In the genomic region with DNA sequence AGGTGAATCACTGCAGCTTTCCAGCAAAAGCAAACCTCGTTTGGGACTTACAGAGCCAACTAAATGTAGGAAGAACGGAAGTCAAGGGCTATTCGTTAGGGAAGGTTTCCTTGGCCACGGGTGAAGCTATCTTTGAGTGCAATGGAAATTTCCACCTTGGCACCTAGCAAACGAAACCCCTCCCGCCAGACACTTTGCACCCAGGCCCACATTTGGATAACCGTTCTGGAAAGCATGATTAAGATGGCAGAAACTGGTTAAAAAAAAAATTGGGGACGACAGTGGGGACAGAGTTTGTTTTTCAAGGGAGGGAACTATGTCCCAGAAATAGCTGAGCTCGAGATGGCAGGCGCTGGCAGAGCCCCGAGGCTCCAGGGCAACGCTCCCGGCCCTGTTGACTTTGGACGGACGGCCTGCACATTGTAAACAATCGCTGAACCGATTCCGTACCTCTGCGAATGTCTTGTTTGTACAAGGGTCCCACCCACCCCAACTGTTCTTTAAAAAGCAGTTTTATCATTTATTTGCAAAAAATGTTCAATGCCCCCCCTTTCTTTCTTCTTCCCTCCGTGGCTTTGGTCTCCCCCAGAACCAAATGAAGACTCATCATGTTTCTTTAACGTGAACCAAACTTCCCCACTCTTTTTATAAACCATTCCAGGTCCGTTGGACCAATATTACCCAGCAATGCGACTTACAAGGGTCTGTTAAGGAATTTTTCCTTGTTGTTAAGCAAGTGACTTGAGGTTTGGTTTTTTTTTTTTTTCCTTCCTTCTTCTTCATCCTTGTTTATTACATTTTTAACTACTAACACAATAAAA, we compare ENCODE assay signal across 8 mouse cellular contexts. TPM values are rescaled to one million over a fixed set of nuclear protein-coding genes. Genes with fewer than 3 reads are reported as not detected.
A peak's percentile ranks its signal among the peaks of the same experiment; 100 is the strongest.
DNase-seq lines count a peak whose midpoint lies in the region; ATAC-seq and TF ChIP-seq lines count a peak whose summit lies in the region.

No protein-coding gene starts in this region.

- H3K4me2 ChIP-seq in CH12.LX (ENCODE audit: insufficient read depth, low read depth, poor library complexity, severe bottlenecking) = peak overlapping the region; percentile 73; the same call in 1 of the 2 replicates
- H3K4me2 ChIP-seq in forebrain, embryonic 16.5 days (ENCODE audit: low read length) = peak overlapping the region; percentile 55
- H3K4me2 ChIP-seq in hindbrain, embryonic 13.5 days = peak overlapping the region; percentile 51
- peak overlapping the region; percentile 46 for H3K4me2 ChIP-seq in limb, embryonic 14.5 days (replicated peaks; ENCODE audit: low read depth, low read length, severe bottlenecking)
- H3K4me2 ChIP-seq in midbrain, embryonic 14.5 days (ENCODE audit: low read length) = peak overlapping the region; percentile 49

- H3K27me3 ChIP-seq in CH12.LX (replicated peaks) = no peaks in the 10 kb centered on the region
- no peaks in the 10 kb centered on the region for H3K27me3 ChIP-seq in forebrain, embryonic 16.5 days (replicated peaks; ENCODE audit: control insufficient read depth, insufficient read depth, low read length)
- H3K27me3 ChIP-seq in hindbrain, embryonic 13.5 days = no peaks in the 10 kb centered on the region
- no peaks in the 10 kb centered on the region for H3K27me3 ChIP-seq in limb, embryonic 14.5 days (ENCODE audit: control insufficient read depth, insufficient read depth, low read length)
- no peaks in the 10 kb centered on the region for H3K27me3 ChIP-seq in midbrain, embryonic 14.5 days (ENCODE audit: control insufficient read depth, insufficient read depth, low read length)

- no peaks in the 10 kb centered on the region for H3K79me2 ChIP-seq in CH12.LX (replicated peaks; ENCODE audit: control insufficient read depth, extremely low read depth, insufficient read depth, poor library complexity, severe bottlenecking)

- in situ Hi-C loops in CH12.LX (cut with MboI; ENCODE audit: low pct_ligation_motif_present, low pct_unique_long_range_greater_than_20kb, low sequenced_read_pairs) = no loop called here

- no peak overlapping the region for H3K27ac ChIP-seq in CH12.LX (ENCODE audit: insufficient read depth, low read depth)
- no peak overlapping the region for H3K27ac ChIP-seq in forebrain, embryonic 16.5 days (ENCODE audit: low read length)
- peak overlapping the region; percentile 90 for H3K27ac ChIP-seq in hindbrain, embryonic 13.5 days
- peak overlapping the region; percentile 84 for H3K27ac ChIP-seq in limb, embryonic 14.5 days (replicated peaks; ENCODE audit: low read depth, low read length)
- H3K27ac ChIP-seq in midbrain, embryonic 14.5 days (replicated peaks; ENCODE audit: low read depth, low read length) = peak overlapping the region; percentile 82

- dilution Hi-C loops in CH12.LX (cut with MboI; ENCODE audit: extremely low pct_ligation_motif_present, extremely low pct_unique_long_range_greater_than_20kb, low sequenced_read_pairs) = no loop called here

- TF ChIP-seq RAD21 in CH12.LX (IDR thresholded peaks at IDR 0.05; ENCODE audit: low read depth, low read length) = no peak

- TF ChIP-seq CTCF in CH12.LX (conservative IDR thresholded peaks at IDR 0.05 in 1 of 2, IDR thresholded peaks at IDR 0.05 in 1 of 2; ENCODE audit: low read depth in 2 of 2, low read length in 2 of 2) = no peak

- no peak for DNase-seq in CH12.LX (ENCODE audit: extremely low read depth)
- peak; percentile 13 for DNase-seq in brain, adult 2 months (ENCODE audit: low read depth, low spot score)
- DNase-seq in limb, embryonic 14.5 days (ENCODE audit: low spot score) = no peak
- DNase-seq in midbrain, embryonic 14.5 days = peak; percentile 57
- DNase-seq in frontal cortex, adult 2 months (ENCODE audit: extremely low spot score in 1 of 2, low spot score in 1 of 2) = no peak

- peaks cover 10 to 45% of the 10 kb centered on the region in 2 experiments for H3K4me1 ChIP-seq in CH12.LX (ENCODE audit: control insufficient read depth in 1 of 2, insufficient read depth in 2 of 2)
- H3K4me1 ChIP-seq in forebrain, embryonic 16.5 days (replicated peaks; ENCODE audit: control insufficient read depth, insufficient read depth, low read length) = peaks cover 19% of the 10 kb centered on the region
- H3K4me1 ChIP-seq in hindbrain, embryonic 13.5 days (replicated peaks) = peaks cover 31% of the 10 kb centered on the region
- H3K4me1 ChIP-seq in limb, embryonic 14.5 days (ENCODE audit: control insufficient read depth, insufficient read depth, low read length) = peaks cover 25% of the 10 kb centered on the region
- H3K4me1 ChIP-seq in midbrain, embryonic 14.5 days (ENCODE audit: control insufficient read depth, insufficient read depth, low read length) = peaks cover 28% of the 10 kb centered on the region

- no peak for ATAC-seq in forebrain, embryonic 16.5 days
- no peak for ATAC-seq in hindbrain, embryonic 13.5 days (ENCODE audit: low FRiP score)
- no peak for ATAC-seq in limb, embryonic 14.5 days (ENCODE audit: low FRiP score, low read depth)
- no peak for ATAC-seq in midbrain, embryonic 14.5 days (ENCODE audit: low FRiP score, low TSS enrichment)
- no peak for ATAC-seq in megakaryocyte-erythroid progenitor cell, adult 5-6 weeks (replicated peaks; ENCODE audit: low FRiP score, low TSS enrichment, poor library complexity, severe bottlenecking)

- no peak for TF ChIP-seq POLR2A in CH12.LX (IDR thresholded peaks at IDR 0.05; ENCODE audit: low read depth, low read length)
- TF ChIP-seq POLR2A in limb, embryonic 14.5 days (IDR thresholded peaks at IDR 0.05; ENCODE audit: borderline replicate concordance, extremely low read depth, insufficient read depth, insufficient read length) = no peak

- WGBS in forebrain, embryonic 16.5 days = 12% methylated on average over 23 of the region's 23 CpGs
- WGBS in hindbrain, embryonic 13.5 days = 14% methylated on average over 23 of the region's 23 CpGs
- WGBS in limb, embryonic 14.5 days = 16% methylated on average over 23 of the region's 23 CpGs
- 14% methylated on average over 23 of the region's 23 CpGs for WGBS in midbrain, embryonic 14.5 days

- H3K4me3 ChIP-seq in CH12.LX (replicated peaks in 1 of 3; ENCODE audit: low read depth in 2 of 3, low read length in 2 of 3, poor library complexity in 1 of 3) = no peak overlapping the region
- H3K4me3 ChIP-seq in forebrain, embryonic 16.5 days (replicated peaks; ENCODE audit: low read length) = no peak overlapping the region; the same call in 1 of the 2 replicates
- H3K4me3 ChIP-seq in hindbrain, embryonic 13.5 days = peak overlapping the region; percentile 27; the same call in 1 of the 2 replicates
- peak overlapping the region; percentile 17; the same call in 1 of the 2 replicates for H3K4me3 ChIP-seq in limb, embryonic 14.5 days (replicated peaks; ENCODE audit: low read length)
- H3K4me3 ChIP-seq in midbrain, embryonic 14.5 days (replicated peaks; ENCODE audit: low read depth, low read length) = no peak overlapping the region

- no peak for TF ChIP-seq EP300 in CH12.LX (IDR thresholded peaks at IDR 0.05; ENCODE audit: low read length)

- no peak overlapping the region for H3K9ac ChIP-seq in CH12.LX (ENCODE audit: insufficient read depth, low read depth)
- no peak overlapping the region for H3K9ac ChIP-seq in forebrain, embryonic 16.5 days (replicated peaks; ENCODE audit: low read depth, low read length)
- 0 out of 2 replicates have a peak overlapping the region, but pooled peaks have one; percentile 49 for H3K9ac ChIP-seq in hindbrain, embryonic 13.5 days
- H3K9ac ChIP-seq in limb, embryonic 14.5 days (ENCODE audit: low read depth, low read length, severe bottlenecking) = no peak overlapping the region
- H3K9ac ChIP-seq in midbrain, embryonic 14.5 days (replicated peaks; ENCODE audit: low read length) = no peak overlapping the region

- H3K36me3 ChIP-seq in CH12.LX (replicated peaks in 1 of 2; ENCODE audit: control insufficient read depth in 1 of 2, insufficient read depth in 1 of 2, low read length in 1 of 2) = peaks cover 0 to under 1% of the 10 kb centered on the region in 2 experiments
- no peaks in the 10 kb centered on the region for H3K36me3 ChIP-seq in forebrain, embryonic 16.5 days (ENCODE audit: control insufficient read depth, insufficient read depth)
- no peaks in the 10 kb centered on the region for H3K36me3 ChIP-seq in hindbrain, embryonic 13.5 days
- H3K36me3 ChIP-seq in limb, embryonic 14.5 days (ENCODE audit: control insufficient read depth, insufficient read depth, low read length) = no peaks in the 10 kb centered on the region
- H3K36me3 ChIP-seq in midbrain, embryonic 14.5 days (ENCODE audit: control insufficient read depth, insufficient read depth, low read length) = no peaks in the 10 kb centered on the region

- no peaks in the 10 kb centered on the region for H3K9me3 ChIP-seq in CH12.LX (replicated peaks; ENCODE audit: low read length)
- H3K9me3 ChIP-seq in forebrain, embryonic 16.5 days (ENCODE audit: control insufficient read depth, low read length) = no peaks in the 10 kb centered on the region
- H3K9me3 ChIP-seq in hindbrain, embryonic 13.5 days = no peaks in the 10 kb centered on the region
- no peaks in the 10 kb centered on the region for H3K9me3 ChIP-seq in limb, embryonic 14.5 days (ENCODE audit: control insufficient read depth, low read length)
- H3K9me3 ChIP-seq in midbrain, embryonic 14.5 days (ENCODE audit: control insufficient read depth, low read length) = no peaks in the 10 kb centered on the region

TF ChIP-seq in CH12.LX, 34 proteins besides CTCF, POLR2A, EP300 and RAD21 (continues in another document):
- TF ChIP-seq USF2 (conservative IDR thresholded peaks at IDR 0.05; ENCODE audit: low read depth, low read length) (no peak), IRF4 (IDR thresholded peaks at IDR 0.05; ENCODE audit: low read depth, low read length) (no peak), MYC (IDR thresholded peaks at IDR 0.05; ENCODE audit: low read depth, low read length) (no peak), POLR2AphosphoS2 (IDR thresholded peaks at IDR 0.05; ENCODE audit: low read depth, low read length) (no peak), MEF2A (IDR thresholded peaks at IDR 0.05; ENCODE audit: borderline replicate concordance, low read depth, low read length) (no peak), RCOR1 (conservative IDR thresholded peaks at IDR 0.05; ENCODE audit: low read depth, low read length) (no peak), JUN (IDR thresholded peaks at IDR 0.05; ENCODE audit: insufficient read depth, low read depth, low read length) (no peak)

RNA-seq across cellular contexts. Expression of a gene that starts 57.5 kb away (rescaled TPM):
- total RNA-seq in CH12.LX (2012; rRNA removed) (not detected in 2 replicates), CH12.LX (2014; rRNA removed) (not detected in 2 replicates)
- not detected in 2 replicates for polyA plus RNA-seq in CH12.LX (2012; ENCODE audit: insufficient read length, low read depth)
- polyA plus RNA-seq in forebrain, embryonic 16.5 days (2015; fragmentation: Nextera tagmentation; extraction: Ambion mirVana) = 0.24 and 0.32 TPM in 2 replicates
- polyA plus RNA-seq in hindbrain, embryonic 13.5 days (2015; fragmentation: Nextera tagmentation; extraction: Ambion mirVana) = 18.5 and 25.5 TPM in 2 replicates
- polyA plus RNA-seq in limb, embryonic 14.5 days (2012; rRNA removed) = 0.11 and 0.24 TPM in 2 replicates
- 0.08 TPM in 1 of 2 replicates, not detected in the other for polyA plus RNA-seq in limb, embryonic 14.5 days (2014; fragmentation: Nextera tagmentation; extraction: Ambion mirVana)
- polyA plus RNA-seq in midbrain, embryonic 14.5 days (2014; fragmentation: Nextera tagmentation; extraction: Ambion mirVana) = 5.0 TPM in 2 replicates
- polyA plus RNA-seq in frontal cortex, adult 2 months (2012; rRNA removed) = 0.11 and 0.14 TPM in 2 replicates
- not detected in 2 replicates for total RNA-seq in megakaryocyte-erythroid progenitor cell, adult 5-6 weeks (2014; fragmentation: Nextera tagmentation)
- not detected in 2 replicates for total RNA-seq in megakaryocyte-erythroid progenitor cell, adult 5-6 weeks (2017)

Comparison
In these comparisons a context has a peak if more than half of its experiments do, and no peak if none do; other contexts are left out.
1. DNase-seq: peak in brain, adult 2 months (single experiment) and midbrain, embryonic 14.5 days (single experiment); none in CH12.LX (single experiment), limb, embryonic 14.5 days (single experiment) and frontal cortex, adult 2 months (0 of 2).
2. H3K27ac ChIP-seq: peak in hindbrain, embryonic 13.5 days (single experiment), limb, embryonic 14.5 days (single experiment) and midbrain, embryonic 14.5 days (single experiment); none in CH12.LX (single experiment) and forebrain, embryonic 16.5 days (single experiment).
3. H3K4me3 ChIP-seq: peak in hindbrain, embryonic 13.5 days (single experiment) and limb, embryonic 14.5 days (single experiment); none in CH12.LX (0 of 3), forebrain, embryonic 16.5 days (single experiment) and midbrain, embryonic 14.5 days (single experiment).
4. Peak in every context shown above with its lines, with median percentiles within 50 percentile points of each other: H3K4me2 ChIP-seq.